Mouse (Mus musculus) liver, adult 2 months (tissue): Measurements from ENCODE around the gene Zbtb22.

ENCODE experiments used
- CTCF ChIP-seq: fragments of 200-500 bp; IDR thresholded peaks from 2 replicates; pipeline ENCODE4 v1.5.1; 2011; ENCODE audit warnings: low read depth, low read length, control low read depth
- POLR2A ChIP-seq: fragments of 200-500 bp; IDR thresholded peaks from 2 replicates; pipeline ENCODE4 v1.6.1; 2011; ENCODE audit warnings: low read length, control low read depth; ENCODE audit not compliant: insufficient read depth; ENCODE audit errors: extremely low read depth

GRCm38 (mm10) chr17:33958451-33958850 lies 42.7 kb downstream of the Zbtb22 start:
- no peak for TF ChIP-seq CTCF
- TF ChIP-seq POLR2A: no peak
